Mouse (Mus musculus) liver, postnatal 0 days (tissue): ENCODE measurements at regions not wholly inside any gene's neighbourhood (a gene's known extent, or its start where the extent isn't known, plus 50 kb on each side); places are given as distances from the start of the nearest gene placed in this dataset.

Source experiments
- CTCF ChIP-seq: sonication (generic); IDR thresholded peaks from 2 replicates; pipeline ENCODE4 v1.5.1; 2016; ENCODE audit warnings: antibody characterized with exemption, low read depth
- EP300 ChIP-seq: IDR thresholded peaks from 2 replicates; pipeline ENCODE4 v1.6.1; 2016; ENCODE audit warnings: antibody characterized with exemption, low read depth, mild to moderate bottlenecking

- TF ChIP-seq CTCF: no peak
- TF ChIP-seq EP300: no peak
These were observed 171.0 kb upstream of the Shisa6 start for GRCm38 (mm10) chr11:66696791-66697190.
